Mouse (Mus musculus) ES-Bruce4 (cell line): Measurements from ENCODE around the gene Apex1. TPM values are rescaled to one million over a fixed set of nuclear protein-coding genes. Genes with fewer than 3 reads are reported as not detected.
A peak's percentile ranks its signal among the peaks of the same experiment; 100 is the strongest.

Source experiments
- H3K27ac ChIP-seq: 2 replicates; pipeline ENCODE4 v1.5.1; 2012; ENCODE audit warnings: low read length, inconsistent platforms; ENCODE audit not compliant: insufficient read depth
- H3K27me3 ChIP-seq: 2 replicates; pipeline ENCODE4 v1.6.1; 2012; ENCODE audit warnings: mild to moderate bottlenecking, low read length, inconsistent platforms; ENCODE audit not compliant: control insufficient read depth, poor library complexity, insufficient read depth, severe bottlenecking
- H3K36me3 ChIP-seq: 2 replicates; pipeline ENCODE4 v1.6.1; 2012; ENCODE audit warnings: inconsistent platforms, mild to moderate bottlenecking, low read length, moderate library complexity; ENCODE audit not compliant: control insufficient read depth, poor library complexity, insufficient read depth, severe bottlenecking
- H3K4me1 ChIP-seq: one replicate; pipeline ENCODE4 v1.8.1; 2011; ENCODE audit warnings: low read length; ENCODE audit not compliant: control insufficient read depth, insufficient read depth
- H3K4me3 ChIP-seq: 2 replicates; pipeline ENCODE4 v1.5.1; 2011; ENCODE audit warnings: low read depth, mild to moderate bottlenecking, low read length
- H3K9ac ChIP-seq: 2 replicates; pipeline ENCODE4 v1.6.1; 2012; ENCODE audit warnings: low read depth, mild to moderate bottlenecking, inconsistent platforms; ENCODE audit not compliant: poor library complexity, severe bottlenecking
- H3K9me3 ChIP-seq: replicated peaks from 2 replicates; pipeline ENCODE4 v1.6.1; 2012; ENCODE audit warnings: mild to moderate bottlenecking, low read length, inconsistent platforms; ENCODE audit not compliant: control insufficient read depth, poor library complexity, insufficient read depth, severe bottlenecking
- CTCF ChIP-seq: IDR thresholded peaks from one replicate; pipeline ENCODE4 v1.8.1; 2011; ENCODE audit warnings: low read depth, low read length
- EP300 ChIP-seq: IDR thresholded peaks from 2 replicates; pipeline ENCODE4 v1.6.1; 2011; ENCODE audit warnings: low read depth, low read length; ENCODE audit not compliant: insufficient read depth
- POLR2A ChIP-seq: IDR thresholded peaks from one replicate; pipeline ENCODE4 v1.8.1; 2011; ENCODE audit warnings: low read length; ENCODE audit not compliant: insufficient read depth
- polyA plus RNA-seq: library from polyadenylated mRNA; stranded (reverse); fragments of >200 nt; gene quantifications from 2 replicates; pipeline ENCODE4 v1.2.4, GENCODE M21; 2011; ENCODE audit warnings: low read depth; ENCODE audit not compliant: missing spikeins, insufficient read depth, insufficient read length

Gene Apex1
- polyA plus RNA-seq, 1 experiment = 181 TPM

- Histone ChIP-seq H3K4me3 (peak within 1 kb of the TSS; percentile 85), H3K27me3 (no peaks in the 10 kb centered on the region), H3K4me1 (no peaks in the 10 kb centered on the region), H3K36me3 (peaks cover 37% of the 10 kb centered on the region), H3K9ac (peak within 1 kb of the TSS; percentile 77), H3K9me3 (no peaks in the 10 kb centered on the region), H3K27ac (peak within 1 kb of the TSS; percentile 90)
- TF ChIP-seq CTCF = no peak
- 0 out of 2 replicates have a peak, but pooled peaks have one; percentile 24 for TF ChIP-seq EP300
- peak; percentile 69 for TF ChIP-seq POLR2A
These were observed 6.2 kb downstream of the Apex1 start, which contains the start of the genes Pip4p1 and Pnp for GRCm38 (mm10) chr14:50930754-50931492. Gene Pip4p1, minus strand, starts transcription at chr14:50930856. Gene Pnp, plus strand, starts transcription at chr14:50931082.

- no peaks in the 10 kb centered on the region for H3K9me3 ChIP-seq
- peak overlapping the region; percentile 85 for H3K4me3 ChIP-seq
- peak overlapping the region; percentile 77 for H3K9ac ChIP-seq
- no peaks in the 10 kb centered on the region for H3K27me3 ChIP-seq
- H3K36me3 ChIP-seq = peaks cover 33% of the 10 kb centered on the region
- TF ChIP-seq POLR2A (no peak), CTCF (no peak), EP300 (no peak)
- no peaks in the 10 kb centered on the region for H3K4me1 ChIP-seq
- peak overlapping the region; percentile 90 for H3K27ac ChIP-seq
These were observed 6.8 kb downstream of the Apex1 start for GRCm38 (mm10) chr14:50931493-50932020.

- Histone ChIP-seq H3K27me3 (no peaks in the 10 kb centered on the region), H3K9ac (no peak overlapping the region), H3K4me3 (no peak overlapping the region), H3K4me1 (no peaks in the 10 kb centered on the region), H3K9me3 (no peaks in the 10 kb centered on the region), H3K27ac (no peak overlapping the region), H3K36me3 (peaks cover 5% of the 10 kb centered on the region)
- TF ChIP-seq POLR2A (no peak), CTCF (no peak), EP300 (no peak)
These were observed 11.9 kb downstream of the Apex1 start for GRCm38 (mm10) chr14:50936649-50937048.

- Histone ChIP-seq H3K9ac (peak overlapping the region; percentile 49; the same call in 1 of the 2 replicates), H3K4me1 (no peaks in the 10 kb centered on the region), H3K36me3 (peaks cover 5% of the 10 kb centered on the region), H3K27ac (peak overlapping the region; percentile 59), H3K27me3 (no peaks in the 10 kb centered on the region), H3K9me3 (no peaks in the 10 kb centered on the region), H3K4me3 (peak overlapping the region; percentile 40)
- no peak for TF ChIP-seq CTCF
- TF ChIP-seq EP300 = no peak
- TF ChIP-seq POLR2A = no peak
These were observed 13.5 kb downstream of the Apex1 start for GRCm38 (mm10) chr14:50938119-50938908.

- Histone ChIP-seq H3K36me3 (peaks cover 5% of the 10 kb centered on the region), H3K4me1 (peaks cover 2% of the 10 kb centered on the region), H3K9ac (peak overlapping the region; percentile 49; the same call in 1 of the 2 replicates), H3K9me3 (no peaks in the 10 kb centered on the region), H3K4me3 (no peak overlapping the region; the same call in 1 of the 2 replicates), H3K27me3 (no peaks in the 10 kb centered on the region), H3K27ac (no peak overlapping the region; the same call in 1 of the 2 replicates)
- TF ChIP-seq EP300 (no peak), CTCF (no peak), POLR2A (no peak)
These were observed 14.2 kb downstream of the Apex1 start for GRCm38 (mm10) chr14:50938940-50939339.
